Mouse (Mus musculus) lung, adult 18-20 months (tissue): ENCODE measurements at regions not wholly inside any gene's neighbourhood (a gene's known extent, or its start where the extent isn't known, plus 50 kb on each side); places are given as distances from the start of the nearest gene placed in this dataset.
A peak's percentile ranks its signal among the peaks of the same experiment; 100 is the strongest.

Experiments used
- DNase-seq, 2 experiments: peaks; one replicate each; pipeline ENCODE4 v3.0.0; 2022; ENCODE audit warnings: mixed read lengths in 2 of 2

GRCm38 (mm10) chrX:70820518-70820917, 229.5 kb upstream of the Mamld1 start:
- DNase-seq: no peak

- peak; percentile 3 to 11 for DNase-seq
Measured at GRCm38 (mm10) chrX:70817771-70818170, 232.3 kb upstream of the Mamld1 start.

GRCm38 (mm10) chrX:70816662-70817061, 233.4 kb upstream of the Mamld1 start:
- no peak for DNase-seq

GRCm38 (mm10) chrX:70791796-70792195, 258.3 kb upstream of the Mamld1 start:
- no peak for DNase-seq

- peak in 1 of 2 experiments; percentile 1 for DNase-seq
Measured at GRCm38 (mm10) chrX:70762862-70763261, 285.9 kb upstream of the Tmem185a start.

GRCm38 (mm10) chrX:70713004-70713604, 236.1 kb upstream of the Tmem185a start:
- DNase-seq: no peak

GRCm38 (mm10) chrX:70682194-70682593, 205.2 kb upstream of the Tmem185a start:
- DNase-seq: no peak

GRCm38 (mm10) chrX:70667092-70667491, 190.1 kb upstream of the Tmem185a start:
- no peak for DNase-seq
